Mouse (Mus musculus) bone marrow macrophage, adult 2 months (primary cell): Measurements from ENCODE around the gene Immt. TPM values are rescaled to one million over a fixed set of nuclear protein-coding genes. Genes with fewer than 3 reads are reported as not detected.

Source experiments
- H3K27ac ChIP-seq: 2 replicates; pipeline ENCODE4 v1.5.1; 2012; ENCODE audit warnings: low read depth, low read length; ENCODE audit not compliant: insufficient read depth
- H3K4me1 ChIP-seq: 2 replicates; pipeline ENCODE4 v1.6.1; 2012; ENCODE audit warnings: low read length; ENCODE audit not compliant: control insufficient read depth, insufficient read depth
- H3K4me3 ChIP-seq: 2 replicates; pipeline ENCODE4 v1.5.1; 2012; ENCODE audit warnings: mild to moderate bottlenecking, low read length, moderate library complexity; ENCODE audit not compliant: insufficient read depth
- CTCF ChIP-seq: IDR thresholded peaks from 2 replicates; pipeline ENCODE4 v1.5.1; 2012; ENCODE audit warnings: low read depth, mild to moderate bottlenecking, low read length, moderate library complexity
- POLR2A ChIP-seq: IDR thresholded peaks from 2 replicates; pipeline ENCODE4 v1.6.1; 2012; ENCODE audit warnings: mild to moderate bottlenecking, low read depth, low read length, borderline replicate concordance
- polyA plus RNA-seq: library from polyadenylated mRNA; stranded (reverse); fragments of >200 nt; gene quantifications from 2 replicates; pipeline ENCODE4 v1.2.4, GENCODE M21; 2012; ENCODE audit not compliant: missing spikeins, insufficient read depth, insufficient read length

Gene Immt
- polyA plus RNA-seq, result 68.7 and 73.4 TPM in 2 replicates

DNA sequence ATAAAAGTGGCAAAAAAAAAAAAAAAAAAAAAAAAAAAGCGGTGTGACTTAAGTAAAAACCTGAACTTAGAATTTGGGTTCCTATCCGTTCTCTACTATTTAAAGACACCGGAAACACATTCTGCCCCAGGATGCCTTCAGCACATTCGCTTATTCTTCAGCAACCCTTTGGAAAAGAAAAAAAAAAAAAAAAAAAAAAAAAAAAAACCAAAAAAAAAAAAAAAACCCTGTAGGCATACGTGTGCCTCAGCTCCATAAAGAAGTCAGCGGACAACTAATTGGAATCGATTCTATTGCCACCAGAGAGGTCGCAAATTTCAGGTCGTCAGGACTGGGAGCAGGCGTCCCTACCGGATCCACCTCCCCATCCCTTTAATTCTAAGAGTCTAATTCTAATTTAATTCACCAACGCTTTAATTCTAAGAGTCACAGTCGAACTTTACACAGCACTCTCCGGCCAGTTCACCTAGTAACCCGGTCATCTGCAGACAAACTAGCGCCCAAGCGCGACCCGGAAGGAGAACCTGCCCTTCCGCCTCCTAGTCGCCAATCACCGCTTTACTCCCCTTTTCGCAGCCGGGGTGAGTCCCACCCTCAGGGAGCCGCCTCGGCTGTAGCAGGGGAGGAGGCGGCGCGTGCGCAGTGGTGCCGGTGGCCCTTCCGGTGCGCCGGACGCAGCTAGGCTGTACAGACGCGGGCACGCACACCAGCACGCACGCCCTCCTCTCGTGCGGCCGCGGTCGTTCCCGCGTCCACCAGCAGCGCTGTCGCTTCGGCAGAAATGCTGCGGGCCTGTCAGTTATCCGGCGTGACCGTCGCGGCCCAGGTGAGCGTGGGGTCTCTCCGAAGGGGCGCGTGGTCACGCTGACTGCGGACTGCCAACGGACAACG lies at the start of gene Immt:
Immt (plus strand) TSS at position 642 of the 891 bp plus-strand sequence.
- TF ChIP-seq CTCF, result no peak
- no peak for TF ChIP-seq POLR2A
- H3K4me3 ChIP-seq, result peak within 1 kb of the TSS; percentile 98
- peaks cover 2% of the 10 kb centered on the region for H3K4me1 ChIP-seq

GRCm38 (mm10) chr6:71783165-71783564 lies 48.0 kb upstream of the Immt start:
- no peak overlapping the region for H3K4me3 ChIP-seq
- TF ChIP-seq CTCF, result no peak
- no peak for TF ChIP-seq POLR2A
- no peaks in the 10 kb centered on the region for H3K4me1 ChIP-seq
- no peak overlapping the region for H3K27ac ChIP-seq

More for the DNA sequence above, at the start of gene Immt:
- H3K27ac ChIP-seq, result peak within 1 kb of the TSS; percentile 83

DNA sequence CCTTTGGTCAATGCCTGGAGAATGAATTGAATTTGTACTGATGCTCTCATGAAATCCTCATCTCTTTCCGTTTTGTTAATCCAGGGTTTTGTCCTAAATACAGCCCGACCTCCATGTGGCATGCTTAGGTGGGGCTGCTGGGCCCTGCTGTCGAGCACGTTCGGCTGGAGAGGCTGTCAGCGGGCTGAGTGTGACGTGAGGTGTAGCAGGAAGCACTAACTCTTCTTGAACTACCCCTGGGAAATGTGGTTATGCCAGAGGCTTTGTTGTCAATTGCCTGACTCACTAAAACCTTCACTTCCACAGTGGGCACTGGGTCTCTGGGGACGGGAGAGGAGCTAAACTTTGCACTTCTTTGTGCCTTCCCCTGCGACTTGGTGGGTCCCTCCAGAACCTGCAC lies 42.8 kb upstream of the Immt start:
- no peak overlapping the region for H3K27ac ChIP-seq
- no peak for TF ChIP-seq CTCF
- no peak for TF ChIP-seq POLR2A
- no peak overlapping the region for H3K4me3 ChIP-seq
- no peaks in the 10 kb centered on the region for H3K4me1 ChIP-seq

DNA sequence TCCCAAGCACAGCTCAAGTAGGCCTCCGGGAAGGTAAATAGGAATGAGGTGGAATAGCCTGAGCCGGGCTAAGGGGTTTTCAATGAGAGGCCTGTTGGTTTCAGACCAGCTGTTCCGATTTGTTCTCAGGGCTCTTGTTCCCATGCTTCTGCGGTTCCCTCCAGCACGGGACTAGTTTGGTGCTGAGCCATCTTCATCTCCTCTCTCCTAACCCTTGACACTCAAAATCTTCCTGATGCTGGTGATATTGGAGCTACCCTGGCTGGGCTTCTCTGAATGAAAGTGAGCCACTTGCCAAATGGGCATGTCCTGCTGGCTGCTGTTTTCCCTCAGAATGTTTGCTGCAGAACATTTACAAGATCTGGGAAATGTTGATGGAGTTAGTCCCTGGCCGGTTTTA lies 39.4 kb upstream of the Immt start:
- Histone ChIP-seq H3K27ac (no peak overlapping the region), H3K4me3 (no peak overlapping the region), H3K4me1 (no peaks in the 10 kb centered on the region)
- no peak for TF ChIP-seq POLR2A
- no peak for TF ChIP-seq CTCF

DNA sequence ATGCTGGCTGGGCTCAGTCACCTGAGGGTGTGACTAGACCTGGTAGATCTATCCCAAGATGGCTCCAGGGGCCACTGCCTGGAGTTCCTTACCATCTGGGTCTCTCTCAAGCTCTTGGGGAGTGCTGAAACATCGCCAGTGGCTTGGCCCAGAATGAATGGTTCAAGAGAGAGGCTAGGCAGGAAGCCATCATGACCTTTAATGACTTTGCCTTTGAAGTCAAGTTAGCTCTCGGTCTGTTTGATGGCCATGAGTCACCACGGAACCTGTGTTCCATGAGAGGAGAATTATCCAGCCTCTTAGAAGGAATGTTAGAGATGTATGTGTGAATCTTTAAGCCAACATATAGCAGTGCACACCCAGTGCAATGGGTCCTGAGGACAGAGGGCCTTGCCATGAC lies 31.7 kb upstream of the Immt start:
- TF ChIP-seq CTCF (no peak), POLR2A (no peak)
- H3K4me1 ChIP-seq, result peaks cover 2% of the 10 kb centered on the region; the same call in 1 of the 2 replicates
- no peak overlapping the region for H3K4me3 ChIP-seq
- no peak overlapping the region for H3K27ac ChIP-seq

DNA sequence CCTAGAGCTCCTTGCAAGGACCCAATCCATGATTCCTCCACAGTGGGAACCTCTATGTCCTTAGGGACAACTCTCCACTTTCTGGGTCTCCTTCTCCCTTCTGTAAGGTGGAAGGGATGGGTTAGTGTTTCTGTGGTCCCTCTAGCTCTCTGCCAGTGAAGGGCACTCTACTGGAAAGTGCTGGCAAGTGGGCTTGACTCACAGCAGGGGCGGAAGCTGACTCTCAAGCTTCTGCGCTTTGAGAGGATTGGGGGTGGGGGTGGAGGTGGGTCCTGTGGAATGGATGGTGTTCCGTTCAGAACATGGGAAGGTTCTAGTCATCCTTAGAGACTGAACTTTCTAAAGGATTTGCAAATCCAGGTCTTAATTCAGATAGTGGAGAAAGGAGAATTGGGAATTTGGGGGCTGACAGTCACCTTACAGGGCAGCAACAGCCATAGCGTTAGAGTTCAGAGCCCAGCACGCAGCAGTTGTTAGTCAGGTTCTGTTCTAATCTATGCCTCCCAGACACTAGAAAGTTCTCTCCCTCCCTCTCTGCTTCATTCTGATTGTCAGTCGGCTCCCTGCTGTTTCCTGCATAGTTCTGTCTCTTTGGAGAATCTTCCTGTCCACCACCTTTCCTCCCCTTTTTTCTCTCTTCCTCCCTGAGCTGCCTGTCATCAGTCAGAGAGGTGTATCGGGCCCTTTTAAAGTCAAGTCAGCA lies 30.0 kb upstream of the Immt start:
- no peak for TF ChIP-seq CTCF
- no peak for TF ChIP-seq POLR2A
- H3K27ac ChIP-seq, result no peak overlapping the region
- H3K4me3 ChIP-seq, result no peak overlapping the region
- H3K4me1 ChIP-seq, result peaks cover 2% of the 10 kb centered on the region; the same call in 1 of the 2 replicates

DNA sequence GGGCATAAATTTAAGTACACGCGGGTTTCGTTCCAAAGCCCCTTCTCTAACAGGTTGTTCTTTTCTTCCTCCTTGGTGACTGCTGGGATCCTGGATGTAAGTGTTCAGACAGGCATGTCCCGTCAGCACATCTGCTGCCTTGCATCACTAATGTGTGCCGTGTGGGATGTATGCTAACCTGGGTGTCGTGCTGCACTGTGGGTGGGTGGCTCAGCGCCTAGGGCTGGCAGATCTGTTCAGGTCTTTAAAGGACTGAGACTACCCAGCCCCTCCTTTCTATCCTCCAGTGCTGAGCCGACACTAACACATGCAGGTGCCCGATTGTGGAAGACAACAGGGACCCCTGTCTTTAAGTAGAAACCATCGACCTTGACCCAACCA lies 29.4 kb upstream of the Immt start:
- Histone ChIP-seq H3K4me3 (no peak overlapping the region), H3K27ac (no peak overlapping the region), H3K4me1 (peaks cover 2% of the 10 kb centered on the region; the same call in 1 of the 2 replicates)
- no peak for TF ChIP-seq CTCF
- TF ChIP-seq POLR2A, result no peak

- Histone ChIP-seq H3K27ac (no peak overlapping the region), H3K4me3 (no peak overlapping the region), H3K4me1 (peaks cover 2% of the 10 kb centered on the region; the same call in 1 of the 2 replicates)
- no peak for TF ChIP-seq CTCF
These were observed 27.5 kb upstream of the Immt start for GRCm38 (mm10) chr6:71803609-71804008.

- peaks cover 2% of the 10 kb centered on the region; the same call in 1 of the 2 replicates for H3K4me1 ChIP-seq
- no peak overlapping the region for H3K4me3 ChIP-seq
- H3K27ac ChIP-seq, result no peak overlapping the region
- TF ChIP-seq CTCF (peak; percentile 82), POLR2A (no peak)
These were observed 26.9 kb upstream of the Immt start for GRCm38 (mm10) chr6:71804061-71804829.
